Mouse (Mus musculus) heart, adult 2 months (tissue): ENCODE measurements at regions not wholly inside any gene's neighbourhood (a gene's known extent, or its start where the extent isn't known, plus 50 kb on each side); places are given as distances from the start of the nearest gene placed in this dataset.

ENCODE experiments used
- EP300 ChIP-seq: fragments of 200-500 bp; IDR thresholded peaks from 2 replicates; pipeline ENCODE4 v1.6.1; 2011; ENCODE audit warnings: low read depth, low read length, control low read depth; ENCODE audit not compliant: insufficient read depth
- POLR2A ChIP-seq: fragments of 200-500 bp; IDR thresholded peaks from 2 replicates; pipeline ENCODE4 v1.6.1; 2011; ENCODE audit warnings: mild to moderate bottlenecking, low read depth, low read length, control low read depth; ENCODE audit not compliant: insufficient read depth

- TF ChIP-seq EP300 (no peak), POLR2A (no peak)
Measured at GRCm38 (mm10) chr9:87409736-87410135, 154.4 kb upstream of the Cep162 start.
